ENCODE assay signal across 10 mouse cellular contexts in the genomic region with DNA sequence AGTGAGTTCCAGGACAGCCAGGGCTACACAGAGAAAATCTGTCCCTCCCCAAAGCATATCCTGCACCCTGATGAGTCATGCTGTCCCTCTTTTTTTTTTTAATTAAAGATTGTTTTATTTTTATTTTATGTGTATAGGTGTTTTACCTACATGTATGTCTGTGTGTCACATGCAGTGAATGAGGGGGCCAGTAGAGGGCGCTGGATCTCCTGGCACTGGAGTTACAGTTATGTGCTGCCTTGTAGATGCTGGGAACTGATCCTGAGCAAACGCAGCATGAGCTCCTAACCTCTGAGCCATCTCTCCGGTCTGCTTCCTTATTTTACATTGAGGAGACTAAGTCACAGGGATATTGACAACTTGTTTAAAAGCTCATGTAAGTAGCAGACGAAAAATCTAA. TPM values are rescaled to one million over a fixed set of nuclear protein-coding genes. Genes with fewer than 3 reads are reported as not detected.
DNase-seq lines count a peak whose midpoint lies in the region; ATAC-seq and TF ChIP-seq lines count a peak whose summit lies in the region.
"Had no signal": no experiment of that assay in that cellular context is flagged by ENCODE, and none has a peak within 500 bp of the region (broad histone marks: within the 10 kb centered on the region; RNA-seq: fewer than 3 reads in every experiment).

No protein-coding gene starts in this region.

- H3K9ac ChIP-seq in kidney, embryonic 16.5 days (replicated peaks; ENCODE audit: low read length): no peak overlapping the region

- no peaks in the 10 kb centered on the region for H3K9me3 ChIP-seq in kidney, embryonic 16.5 days (ENCODE audit: low read length)
- H3K9me3 ChIP-seq in midbrain, embryonic 10.5 days (replicated peaks): no peaks in the 10 kb centered on the region

- H3K36me3 ChIP-seq in kidney, adult 2 months (ENCODE audit: control insufficient read depth, insufficient read depth, low read length): no peaks in the 10 kb centered on the region
- no peaks in the 10 kb centered on the region for H3K36me3 ChIP-seq in kidney, embryonic 16.5 days (ENCODE audit: insufficient read depth, low read length)
- no peaks in the 10 kb centered on the region for H3K36me3 ChIP-seq in small intestine, adult 2 months (ENCODE audit: control insufficient read depth, insufficient read depth, low read length)
- no peaks in the 10 kb centered on the region for H3K36me3 ChIP-seq in midbrain, embryonic 10.5 days

- no peaks in the 10 kb centered on the region for H3K27me3 ChIP-seq in kidney, adult 2 months (replicated peaks; ENCODE audit: control insufficient read depth, insufficient read depth, low read length)
- H3K27me3 ChIP-seq in kidney, embryonic 16.5 days (ENCODE audit: insufficient read depth, low read length): no peaks in the 10 kb centered on the region
- H3K27me3 ChIP-seq in small intestine, adult 2 months (ENCODE audit: control insufficient read depth, insufficient read depth, low read length): no peaks in the 10 kb centered on the region
- H3K27me3 ChIP-seq in midbrain, embryonic 10.5 days (ENCODE audit: low read depth, poor library complexity, severe bottlenecking): peaks cover 19% of the 10 kb centered on the region

- peak; percentile 50 for TF ChIP-seq CTCF in kidney, adult 2 months (conservative IDR thresholded peaks at IDR 0.05; ENCODE audit: insufficient read depth, insufficient read length, low read depth, low read length)
- TF ChIP-seq CTCF in small intestine, adult 2 months (IDR thresholded peaks at IDR 0.05; ENCODE audit: extremely low read depth, insufficient read length, insufficient replicate concordance, low read depth, low read length): peak; percentile 48; the same call in 1 of the 2 replicates

- H3K4me2 ChIP-seq in kidney, embryonic 16.5 days (replicated peaks; ENCODE audit: low read depth, low read length): no peak overlapping the region

- WGBS in kidney, adult 2 months: 73% methylated on average over 4 of the region's 4 CpGs
- 66% methylated on average over 4 of the region's 4 CpGs for WGBS in kidney, embryonic 16.5 days
- WGBS in small intestine, adult 2 months: 67% methylated on average over 4 of the region's 4 CpGs
- WGBS in midbrain, embryonic 10.5 days: 63% methylated on average over 4 of the region's 4 CpGs

- H3K4me1 ChIP-seq in kidney, adult 2 months (ENCODE audit: control insufficient read depth, insufficient read depth, low read length): peaks cover 14% of the 10 kb centered on the region; the same call in 1 of the 2 replicates
- H3K4me1 ChIP-seq in kidney, embryonic 16.5 days (ENCODE audit: insufficient read depth, low read length): peaks cover 30% of the 10 kb centered on the region
- H3K4me1 ChIP-seq in small intestine, adult 2 months (ENCODE audit: control insufficient read depth, insufficient read depth, insufficient read length, low read length): peaks cover 10% of the 10 kb centered on the region
- H3K4me1 ChIP-seq in midbrain, embryonic 10.5 days: peaks cover 43% of the 10 kb centered on the region

- DNase-seq in kidney, adult 2 months: peak; percentile 48
- peak; percentile 80 for DNase-seq in ES-CJ7 (ENCODE audit: low read depth, low spot score)
- peak; percentile 42 to 64 for DNase-seq in cerebellum, postnatal 25 days
- no peak for DNase-seq in urinary bladder, postnatal 36 days (ENCODE audit: low spot score in 2 of 2)
- DNase-seq in midbrain, embryonic 10.5 days (ENCODE audit: low spot score): no peak
- DNase-seq in frontal cortex, postnatal 25 days (ENCODE audit: low spot score in 2 of 2): no peak
- DNase-seq: right cerebral cortex, adult 18-20 months had no signal

- H3K4me3 ChIP-seq in kidney, adult 2 months (ENCODE audit: insufficient read depth, low read depth, low read length): no peak overlapping the region
- H3K4me3 ChIP-seq in kidney, embryonic 16.5 days (ENCODE audit: low read length): no peak overlapping the region
- H3K4me3 ChIP-seq in small intestine, adult 2 months (ENCODE audit: low read depth, low read length): no peak overlapping the region
- no peak overlapping the region for H3K4me3 ChIP-seq in midbrain, embryonic 10.5 days

- ATAC-seq in kidney, embryonic 16.5 days (ENCODE audit: low FRiP score, low TSS enrichment): no peak

- TF ChIP-seq POLR2A in kidney, adult 2 months (IDR thresholded peaks at IDR 0.05; ENCODE audit: low read depth, low read length): no peak
- TF ChIP-seq POLR2A in small intestine, adult 2 months (IDR thresholded peaks at IDR 0.05; ENCODE audit: low read depth, low read length): no peak

- no peak overlapping the region for H3K27ac ChIP-seq in kidney, adult 2 months (ENCODE audit: insufficient read depth, low read depth, low read length)
- H3K27ac ChIP-seq in kidney, embryonic 16.5 days (ENCODE audit: low read length): no peak overlapping the region
- no peak overlapping the region for H3K27ac ChIP-seq in small intestine, adult 2 months (ENCODE audit: insufficient read depth, low read depth, low read length)
- no peak overlapping the region for H3K27ac ChIP-seq in midbrain, embryonic 10.5 days (replicated peaks)

RNA-seq across cellular contexts. Expression of a gene that starts 1.9 kb away (rescaled TPM):
- 4.8 TPM in 2 replicates for polyA plus RNA-seq in kidney, adult 2 months (2012; rRNA removed)
- polyA plus RNA-seq in kidney, embryonic 16.5 days (2015; fragmentation: Nextera tagmentation; extraction: Ambion mirVana): 11.3 and 12.5 TPM in 2 replicates
- polyA plus RNA-seq in small intestine, adult 2 months (2012; rRNA removed): 1.6 and 2.8 TPM in 2 replicates
- 6.4 and 7.0 TPM in 2 replicates for polyA plus RNA-seq in midbrain, embryonic 10.5 days (2016; fragmentation: Nextera tagmentation; extraction: Ambion mirVana)

RNA-seq across cellular contexts. Expression of a gene that starts 5.2 kb away (rescaled TPM):
- not detected in 2 replicates for polyA plus RNA-seq in kidney, adult 2 months (2012; rRNA removed)
- not detected in 2 replicates for polyA plus RNA-seq in kidney, embryonic 16.5 days (2015; fragmentation: Nextera tagmentation; extraction: Ambion mirVana)
- polyA plus RNA-seq in small intestine, adult 2 months (2012; rRNA removed): not detected in 2 replicates
- polyA plus RNA-seq in midbrain, embryonic 10.5 days (2016; fragmentation: Nextera tagmentation; extraction: Ambion mirVana): not detected in 2 replicates
- polyA plus RNA-seq: lung, embryonic 16.5 days had no signal

RNA-seq across cellular contexts. Expression of a gene that starts 12.3 kb away (rescaled TPM):
- 1.7 and 6.1 TPM in 2 replicates for polyA plus RNA-seq in kidney, adult 2 months (2012; rRNA removed)
- polyA plus RNA-seq in kidney, embryonic 16.5 days (2015; fragmentation: Nextera tagmentation; extraction: Ambion mirVana): 0.44 and 0.67 TPM in 2 replicates
- polyA plus RNA-seq in small intestine, adult 2 months (2012; rRNA removed): 7.3 and 11.6 TPM in 2 replicates
- 1.0 and 1.2 TPM in 2 replicates for polyA plus RNA-seq in midbrain, embryonic 10.5 days (2016; fragmentation: Nextera tagmentation; extraction: Ambion mirVana)

RNA-seq across cellular contexts. Expression of a gene that starts 17.7 kb away (rescaled TPM):
- polyA plus RNA-seq in kidney, adult 2 months (2012; rRNA removed): 0.94 and 0.99 TPM in 2 replicates
- 11.7 and 12.8 TPM in 2 replicates for polyA plus RNA-seq in kidney, embryonic 16.5 days (2015; fragmentation: Nextera tagmentation; extraction: Ambion mirVana)
- polyA plus RNA-seq in small intestine, adult 2 months (2012; rRNA removed): 1.8 and 2.6 TPM in 2 replicates
- polyA plus RNA-seq in midbrain, embryonic 10.5 days (2016; fragmentation: Nextera tagmentation; extraction: Ambion mirVana): 14.8 and 20.5 TPM in 2 replicates

RNA-seq across cellular contexts. Expression of a gene that starts 17.8 kb away (rescaled TPM):
- 72.0 and 80.1 TPM in 2 replicates for polyA plus RNA-seq in kidney, adult 2 months (2012; rRNA removed)
- 11.4 and 12.8 TPM in 2 replicates for polyA plus RNA-seq in kidney, embryonic 16.5 days (2015; fragmentation: Nextera tagmentation; extraction: Ambion mirVana)
- polyA plus RNA-seq in small intestine, adult 2 months (2012; rRNA removed): 17.3 and 23.9 TPM in 2 replicates
- 12.8 and 14.3 TPM in 2 replicates for polyA plus RNA-seq in midbrain, embryonic 10.5 days (2016; fragmentation: Nextera tagmentation; extraction: Ambion mirVana)

Comparison
In these comparisons a context has a peak if more than half of its experiments do, and no peak if none do; other contexts are left out.
1. DNase-seq: peak in kidney, adult 2 months (single experiment), ES-CJ7 (single experiment) and cerebellum, postnatal 25 days (2 of 2); none in urinary bladder, postnatal 36 days (0 of 2), midbrain, embryonic 10.5 days (single experiment) and frontal cortex, postnatal 25 days (0 of 2).